Mouse (Mus musculus) erythroblast, embryonic 14.5 days (primary cell): ENCODE results near the gene Nav2.

Experiments
- GATA1 ChIP-seq: IDR thresholded peaks from 2 replicates; pipeline ENCODE4 v1.6.1; 2012; ENCODE audit warnings: low read length, inconsistent platforms, mixed read lengths
- TAL1 ChIP-seq: IDR thresholded peaks from 3 replicates; pipeline ENCODE4 v1.6.1; 2012; ENCODE audit warnings: low read length, inconsistent platforms, mixed read lengths

GRCm38 (mm10) chr7:49301487-49301886 is 393.0 kb downstream of the Nav2 start:
- TF ChIP-seq TAL1 (no peak; the same call in 2 of the 3 replicates), GATA1 (no peak)
